ENCODE assay signal across 10 mouse cellular contexts in genomic region chr10:19208101-19208722, GRCm38 (mm10).
DNase-seq lines count a peak whose midpoint lies in the region; ATAC-seq and TF ChIP-seq lines count a peak whose summit lies in the region.
"Had no signal": no experiment of that assay in that cellular context is flagged by ENCODE, and none has a peak within 500 bp of the region (broad histone marks: within the 10 kb centered on the region; RNA-seq: fewer than 3 reads in every experiment).

No protein-coding gene starts in this region.

- peak overlapping the region; percentile 98 for H3K27ac ChIP-seq in ES-Bruce4 (ENCODE audit: insufficient read depth, low read length)
- H3K27ac ChIP-seq in forebrain, postnatal 0 days (ENCODE audit: low read depth, low read length) = no peak overlapping the region
- H3K27ac ChIP-seq in midbrain, embryonic 13.5 days = no peak overlapping the region

- no peak overlapping the region for H3K4me3 ChIP-seq in ES-Bruce4 (ENCODE audit: low read depth, low read length)
- no peak overlapping the region for H3K4me3 ChIP-seq in forebrain, postnatal 0 days (ENCODE audit: low read depth, low read length)
- H3K4me3 ChIP-seq in midbrain, embryonic 13.5 days (replicated peaks) = no peak overlapping the region

- no peak for TF ChIP-seq POLR2A in ES-Bruce4 (IDR thresholded peaks at IDR 0.05; ENCODE audit: insufficient read depth, low read length)
- no peak for TF ChIP-seq POLR2A in brain, embryonic 14.5 days (IDR thresholded peaks at IDR 0.05; ENCODE audit: borderline replicate concordance, extremely low read depth, insufficient read depth, insufficient read length, poor library complexity, severe bottlenecking)

- peak; percentile 100 for TF ChIP-seq EP300 in ES-Bruce4 (IDR thresholded peaks at IDR 0.05; ENCODE audit: insufficient read depth, low read depth, low read length)

- H3K27me3 ChIP-seq in ES-Bruce4 (ENCODE audit: control insufficient read depth, insufficient read depth, low read length, poor library complexity, severe bottlenecking) = no peaks in the 10 kb centered on the region
- H3K27me3 ChIP-seq in forebrain, postnatal 0 days (ENCODE audit: insufficient read depth, low read length) = no peaks in the 10 kb centered on the region
- H3K27me3 ChIP-seq in midbrain, embryonic 13.5 days = no peaks in the 10 kb centered on the region

- no peak for TF ChIP-seq CTCF in ES-Bruce4 (IDR thresholded peaks at IDR 0.05; ENCODE audit: low read depth, low read length)
- TF ChIP-seq CTCF in brain, embryonic 14.5 days (IDR thresholded peaks at IDR 0.05; ENCODE audit: borderline replicate concordance, extremely low read depth, insufficient read depth, insufficient read length) = no peak
- TF ChIP-seq CTCF in forebrain, postnatal 0 days (IDR thresholded peaks at IDR 0.05; ENCODE audit: low read depth) = no peak

- peak; percentile 52 for DNase-seq in brain, embryonic 14.5 days (ENCODE audit: low read depth)
- peak; percentile 2 for DNase-seq in forebrain, postnatal 0 days
- no peak for DNase-seq in ovary, adult 18-20 months (ENCODE audit: low spot score)
- no peak for DNase-seq in urinary bladder, adult 2 months (ENCODE audit: low spot score)
- no peak for DNase-seq in layer of hippocampus, adult 11-12 months (ENCODE audit: low spot score)
- no peak for DNase-seq in frontal cortex, postnatal 36 days (ENCODE audit: low spot score in 2 of 2)
- DNase-seq: heart, postnatal 36 days; layer of hippocampus, postnatal 36 days had no signal

- peak overlapping the region; percentile 21; the same call in 1 of the 2 replicates for H3K4me2 ChIP-seq in forebrain, postnatal 0 days (ENCODE audit: low read depth)
- H3K4me2 ChIP-seq in midbrain, embryonic 13.5 days (replicated peaks) = peak overlapping the region; percentile 35

- WGBS in forebrain, postnatal 0 days = 6% methylated on average over 12 of the region's 12 CpGs
- 4% methylated on average over 12 of the region's 12 CpGs for WGBS in midbrain, embryonic 13.5 days

- ATAC-seq in forebrain, postnatal 0 days = no peak
- ATAC-seq in midbrain, embryonic 13.5 days = peak; percentile 62; the same call in 1 of the 2 replicates

- no peak overlapping the region for H3K9ac ChIP-seq in ES-Bruce4 (ENCODE audit: low read depth, poor library complexity, severe bottlenecking)
- no peak overlapping the region for H3K9ac ChIP-seq in forebrain, postnatal 0 days
- H3K9ac ChIP-seq in midbrain, embryonic 13.5 days (replicated peaks) = no peak overlapping the region

- H3K36me3 ChIP-seq in ES-Bruce4 (ENCODE audit: control insufficient read depth, insufficient read depth, low read length, poor library complexity, severe bottlenecking) = no peaks in the 10 kb centered on the region
- H3K36me3 ChIP-seq in forebrain, postnatal 0 days (ENCODE audit: insufficient read depth) = no peaks in the 10 kb centered on the region
- no peaks in the 10 kb centered on the region for H3K36me3 ChIP-seq in midbrain, embryonic 13.5 days

- H3K9me3 ChIP-seq in ES-Bruce4 (replicated peaks; ENCODE audit: control insufficient read depth, insufficient read depth, low read length, poor library complexity, severe bottlenecking) = no peaks in the 10 kb centered on the region
- no peaks in the 10 kb centered on the region for H3K9me3 ChIP-seq in forebrain, postnatal 0 days (ENCODE audit: low read length)
- H3K9me3 ChIP-seq in midbrain, embryonic 13.5 days = no peaks in the 10 kb centered on the region

- H3K4me1 ChIP-seq in ES-Bruce4 (ENCODE audit: control insufficient read depth, insufficient read depth, low read length) = peaks cover 5% of the 10 kb centered on the region
- H3K4me1 ChIP-seq in forebrain, postnatal 0 days (ENCODE audit: insufficient read depth) = no peaks in the 10 kb centered on the region; the same call in 1 of the 2 replicates
- H3K4me1 ChIP-seq in midbrain, embryonic 13.5 days (replicated peaks) = peaks cover 5% of the 10 kb centered on the region; the same call in 1 of the 2 replicates

Comparison
In these comparisons a context has a peak if more than half of its experiments do, and no peak if none do; other contexts are left out.
1. DNase-seq: peak in brain, embryonic 14.5 days (single experiment) and forebrain, postnatal 0 days (single experiment); none in ovary, adult 18-20 months (single experiment), urinary bladder, adult 2 months (single experiment), layer of hippocampus, adult 11-12 months (single experiment) and frontal cortex, postnatal 36 days (0 of 2).